12 mouse cellular contexts compared by ENCODE assay signal in the genomic region with DNA sequence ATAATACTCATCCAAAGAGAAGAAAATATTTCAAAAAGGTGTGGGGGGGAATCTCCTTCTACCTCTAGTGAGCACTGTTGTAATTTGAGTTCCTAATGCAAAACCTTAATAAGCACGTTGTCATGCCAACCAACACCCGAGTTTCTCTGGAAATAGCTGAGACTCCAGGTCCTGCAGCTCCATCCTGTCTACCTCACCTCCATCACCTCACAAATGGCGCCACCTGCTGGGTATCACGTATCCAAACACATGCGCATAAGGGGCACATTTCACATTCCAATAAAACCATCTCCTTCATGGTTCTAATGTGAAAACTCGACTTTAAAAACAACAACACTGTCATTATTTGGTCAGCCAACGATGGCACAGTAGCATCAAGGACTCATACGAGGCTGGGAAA. TPM values are rescaled to one million over a fixed set of nuclear protein-coding genes. Genes with fewer than 3 reads are reported as not detected.
DNase-seq lines count a peak whose midpoint lies in the region; TF ChIP-seq lines count a peak whose summit lies in the region.
"Had no signal": no experiment of that assay in that cellular context is flagged by ENCODE, and none has a peak within 500 bp of the region (broad histone marks: within the 10 kb centered on the region; RNA-seq: fewer than 3 reads in every experiment).

No protein-coding gene starts in this region.

- no peaks in the 10 kb centered on the region for H3K27me3 ChIP-seq in heart, adult 2 months (ENCODE audit: control insufficient read depth, insufficient read depth, low read length)
- H3K27me3 ChIP-seq in heart, embryonic 10.5 days (ENCODE audit: insufficient read depth, poor library complexity, severe bottlenecking), result no peaks in the 10 kb centered on the region
- H3K27me3 ChIP-seq: embryonic facial prominence, embryonic 12.5 days; heart, embryonic 13.5 days; midbrain, embryonic 12.5 days had no signal

- H3K36me3 ChIP-seq in heart, adult 2 months (ENCODE audit: control insufficient read depth, insufficient read depth, low read length), result no peaks in the 10 kb centered on the region
- H3K36me3 ChIP-seq in heart, embryonic 10.5 days, result no peaks in the 10 kb centered on the region
- H3K36me3 ChIP-seq: embryonic facial prominence, embryonic 12.5 days; heart, embryonic 13.5 days; midbrain, embryonic 12.5 days had no signal

- no peak for TF ChIP-seq POLR2A in heart, adult 2 months (IDR thresholded peaks at IDR 0.05; ENCODE audit: insufficient read depth, low read depth, low read length)

- no peak overlapping the region for H3K9ac ChIP-seq in heart, adult 2 months (ENCODE audit: low read depth, low read length)
- H3K9ac ChIP-seq: embryonic facial prominence, embryonic 12.5 days; heart, embryonic 13.5 days; midbrain, embryonic 12.5 days had no signal

- H3K79me2 ChIP-seq in heart, adult 2 months (replicated peaks; ENCODE audit: control insufficient read depth, insufficient read depth, low read length), result no peaks in the 10 kb centered on the region

- TF ChIP-seq EP300 in heart, adult 2 months (IDR thresholded peaks at IDR 0.05; ENCODE audit: insufficient read depth, low read depth, low read length), result no peak

- H3K4me3 ChIP-seq in heart, adult 2 months, result no peak overlapping the region
- H3K4me3 ChIP-seq in heart, embryonic 10.5 days, result no peak overlapping the region
- H3K4me3 ChIP-seq: embryonic facial prominence, embryonic 12.5 days; heart, embryonic 13.5 days; midbrain, embryonic 12.5 days had no signal

- WGBS in heart, adult 2 months, result 56% methylated on average over 8 of the region's 8 CpGs
- WGBS in heart, embryonic 10.5 days, result 53% methylated on average over 8 of the region's 8 CpGs

- TF ChIP-seq CTCF in heart, adult 2 months (IDR thresholded peaks at IDR 0.05), result peak; percentile 53

- no peak overlapping the region for H3K27ac ChIP-seq in heart, adult 2 months
- H3K27ac ChIP-seq in heart, embryonic 10.5 days, result no peak overlapping the region
- H3K27ac ChIP-seq: embryonic facial prominence, embryonic 12.5 days; heart, embryonic 13.5 days; midbrain, embryonic 12.5 days had no signal

- intact Hi-C loops in heart, adult 2 months (cut with DNase I), result no loop called here

- DNase-seq in heart, adult 2 months, result no peak
- DNase-seq in heart, embryonic 10.5 days (ENCODE audit: low spot score), result no peak
- peak; percentile 43 for DNase-seq in right cerebral cortex, postnatal 14 days
- no peak for DNase-seq in right cerebral cortex, postnatal 36 days (ENCODE audit: low spot score in 2 of 2)
- peak; percentile 5 for DNase-seq in c-Kit-positive CD71-positive TER-119-positive erythroid progenitor cells, embryonic 14.5 days (ENCODE audit: low spot score)
- peak; percentile 38 for DNase-seq in thymus, postnatal 14 days
- no peak for DNase-seq in layer of hippocampus, postnatal 10 days (ENCODE audit: low spot score in 2 of 2)
- DNase-seq in heart, adult 18-20 months, result no peak

- H3K9me3 ChIP-seq in heart, embryonic 10.5 days, result peaks cover 2% of the 10 kb centered on the region; the same call in 1 of the 2 replicates
- H3K9me3 ChIP-seq: embryonic facial prominence, embryonic 12.5 days had no signal

- H3K4me1 ChIP-seq in heart, adult 2 months (ENCODE audit: control insufficient read depth, insufficient read depth, low read length), result no peaks in the 10 kb centered on the region
- H3K4me1 ChIP-seq in heart, embryonic 10.5 days, result peaks cover 14% of the 10 kb centered on the region; the same call in 1 of the 2 replicates
- H3K4me1 ChIP-seq: embryonic facial prominence, embryonic 12.5 days; midbrain, embryonic 12.5 days had no signal

RNA-seq across cellular contexts. Expression of a gene that starts 14.0 kb away (rescaled TPM):
- total RNA-seq in heart, adult 2 months (2021), result not detected
- not detected in 2 replicates for polyA plus RNA-seq in heart, adult 2 months (2012; rRNA removed)
- not detected in 2 replicates for polyA plus RNA-seq in heart, embryonic 10.5 days (2016; fragmentation: Nextera tagmentation; extraction: Ambion mirVana)
- total RNA-seq in layer of hippocampus, postnatal 10 days (2021), result not detected
- not detected for total RNA-seq in heart, adult 18-20 months (2021)
- total RNA-seq: left cerebral cortex, postnatal 10 days had no signal
- polyA plus RNA-seq: embryonic facial prominence, embryonic 12.5 days; heart, embryonic 13.5 days; midbrain, embryonic 12.5 days had no signal

RNA-seq across cellular contexts. Expression of a gene that starts 15.4 kb away (rescaled TPM):
- not detected for total RNA-seq in heart, adult 2 months (2021)
- 0.64 and 0.74 TPM in 2 replicates for polyA plus RNA-seq in heart, adult 2 months (2012; rRNA removed)
- not detected in 2 replicates for polyA plus RNA-seq in heart, embryonic 10.5 days (2016; fragmentation: Nextera tagmentation; extraction: Ambion mirVana)
- under 1 TPM in 1 of 2 experiments, not detected in 1; 0.41 TPM for total RNA-seq in layer of hippocampus, postnatal 10 days (2021)
- total RNA-seq in heart, adult 18-20 months (2021), result not detected
- total RNA-seq: left cerebral cortex, postnatal 10 days had no signal
- polyA plus RNA-seq: embryonic facial prominence, embryonic 12.5 days; heart, embryonic 13.5 days; midbrain, embryonic 12.5 days had no signal

RNA-seq across cellular contexts. Expression of a gene that starts 17.4 kb away (rescaled TPM):
- total RNA-seq in heart, adult 2 months (2021), result not detected
- polyA plus RNA-seq in heart, adult 2 months (2012; rRNA removed), result 0.23 and 0.37 TPM in 2 replicates
- not detected in 2 replicates for polyA plus RNA-seq in heart, embryonic 10.5 days (2016; fragmentation: Nextera tagmentation; extraction: Ambion mirVana)
- total RNA-seq in layer of hippocampus, postnatal 10 days (2021), result not detected
- total RNA-seq in heart, adult 18-20 months (2021), result not detected
- total RNA-seq: left cerebral cortex, postnatal 10 days had no signal
- polyA plus RNA-seq: embryonic facial prominence, embryonic 12.5 days; heart, embryonic 13.5 days; midbrain, embryonic 12.5 days had no signal

Comparison
In these comparisons a context has a peak if more than half of its experiments do, and no peak if none do; other contexts are left out.
1. DNase-seq: peak in right cerebral cortex, postnatal 14 days (single experiment), c-Kit-positive CD71-positive TER-119-positive erythroid progenitor cells, embryonic 14.5 days (single experiment) and thymus, postnatal 14 days (single experiment); none in heart, adult 2 months (0 of 2), heart, embryonic 10.5 days (single experiment), right cerebral cortex, postnatal 36 days (0 of 2), layer of hippocampus, postnatal 10 days (0 of 2) and heart, adult 18-20 months (0 of 2).